Mouse (Mus musculus) small intestine, adult 2 months (tissue): ENCODE data around the gene Ssh2.

ENCODE experiments used
- CTCF ChIP-seq: fragments of 200-500 bp; IDR thresholded peaks from 2 replicates; pipeline ENCODE4 v1.5.1; 2012; ENCODE audit warnings: low read depth, mild to moderate bottlenecking, control low read depth, inconsistent platforms, low read length, moderate library complexity, mixed read lengths; ENCODE audit not compliant: insufficient replicate concordance, insufficient read length; ENCODE audit errors: extremely low read depth
- POLR2A ChIP-seq: fragments of 200-500 bp; IDR thresholded peaks from 2 replicates; pipeline ENCODE4 v1.6.1; 2012; ENCODE audit warnings: low read depth, mild to moderate bottlenecking, control low read depth, inconsistent platforms, low read length, moderate library complexity

GRCm38 (mm10) chr11:77276000-77276399 lies 59.9 kb downstream of the Ssh2 start:
- TF ChIP-seq CTCF = no peak
- no peak for TF ChIP-seq POLR2A
